Mouse (Mus musculus) liver, embryonic 14.5 days (tissue): ENCODE results near the gene Adgrl4. TPM values are rescaled to one million over a fixed set of nuclear protein-coding genes. Genes with fewer than 3 reads are reported as not detected.

ENCODE experiments used
- ATAC-seq: fragments of 200-750 bp; cut with Nextera tagmentation; 2 replicates; pipeline ENCODE4 v1.8.0; 2017; ENCODE audit warnings: moderate number of reproducible peaks, mild to moderate bottlenecking, moderate library complexity; ENCODE audit not compliant: insufficient read depth
- DNase-seq, 3 experiments: peaks; one replicate each; pipeline ENCODE4 v3.0.0-alpha.2; 2012 to 2013; ENCODE audit warnings: low read depth in 3 of 3, low spot score in 3 of 3
- H3K27ac ChIP-seq: fragments of 300-500 bp; sonication (generic); 2 replicates; pipeline ENCODE4 v1.5.1; 2014; ENCODE audit warnings: moderate library complexity, mild to moderate bottlenecking, control low read depth, inconsistent platforms
- H3K27me3 ChIP-seq: fragments of 300-500 bp; sonication (generic); 2 replicates; pipeline ENCODE4 v1.6.1; 2014; ENCODE audit warnings: mild to moderate bottlenecking, low read length, moderate library complexity; ENCODE audit not compliant: control insufficient read depth, insufficient read depth
- H3K36me3 ChIP-seq: fragments of 300-500 bp; sonication (generic); replicated peaks from 2 replicates; pipeline ENCODE4 v1.6.1; 2014; ENCODE audit warnings: low read depth; ENCODE audit not compliant: control insufficient read depth, insufficient read depth
- H3K4me1 ChIP-seq, 2 experiments: fragments of 200-500 bp in 1 of 2; fragments of 300-500 bp in 1 of 2; sonication (generic) in 1 of 2; replicated peaks; 2 replicates each; pipeline ENCODE4 v1.6.1; 2012 to 2014; ENCODE audit warnings: antibody characterized with exemption in 1 of 2, inconsistent platforms in 1 of 2, low read length in 1 of 2; ENCODE audit not compliant: control insufficient read depth in 2 of 2, insufficient read depth in 2 of 2
- H3K4me2 ChIP-seq: fragments of 300-500 bp; sonication (generic); 2 replicates; pipeline ENCODE4 v1.6.1; 2014; ENCODE audit warnings: low read depth, mild to moderate bottlenecking, control low read depth, moderate library complexity
- H3K4me3 ChIP-seq, 2 experiments: fragments of 200-500 bp in 1 of 2; fragments of 300-500 bp in 1 of 2; sonication (generic) in 1 of 2; 2 replicates each; pipeline ENCODE4 v1.5.1; 2012 to 2014; ENCODE audit warnings: low read depth in 2 of 2, low read length in 2 of 2, mild to moderate bottlenecking in 2 of 2, control low read depth in 1 of 2, inconsistent platforms in 1 of 2, moderate library complexity in 1 of 2; ENCODE audit not compliant: insufficient read depth in 1 of 2
- H3K9ac ChIP-seq: fragments of 300-500 bp; sonication (generic); replicated peaks from 2 replicates; pipeline ENCODE4 v1.6.1; 2014; ENCODE audit warnings: mild to moderate bottlenecking, control low read depth, moderate library complexity
- H3K9me3 ChIP-seq: fragments of 300-500 bp; sonication (generic); 2 replicates; pipeline ENCODE4 v1.6.1; 2016; ENCODE audit warnings: low read length, mixed read lengths; ENCODE audit not compliant: control insufficient read depth
- CTCF ChIP-seq: IDR thresholded peaks from 2 replicates; pipeline ENCODE4 v1.5.1; 2016; ENCODE audit warnings: antibody characterized with exemption, low read depth, control low read depth
- EP300 ChIP-seq: IDR thresholded peaks from 2 replicates; pipeline ENCODE4 v1.6.1; 2016; ENCODE audit warnings: antibody characterized with exemption, low read depth
- WGBS: fragments of 180-500 bp; shearing (Covaris S2); extraction: QIAGEN DNeasy Blood & Tissue Kit; methylation state at CpG from one replicate; pipeline ENCODE4 v1.1.7; 2014; ENCODE audit not compliant: insufficient replicate concordance; 5-methylcytosine and 5-hydroxymethylcytosine counted together
- polyA plus RNA-seq, 2 experiments: library from polyadenylated mRNA; depleted of rRNA in 1 of 2; stranded (reverse) in 1 of 2; unstranded in 1 of 2; fragments of >200 nt; fragmentation: Nextera tagmentation in 1 of 2; extraction: Ambion mirVana in 1 of 2; gene quantifications; 2 replicates each; pipeline versions ENCODE4 v1.2.1 to v1.2.3; 2012 to 2014

The Adgrl4 gene
- polyA plus RNA-seq, 2 experiments, result 2.0 to 6.4 TPM

GRCm38 (mm10) chr3:151556635-151557034, 118.9 kb downstream of the Adgrl4 start:
- Histone ChIP-seq H3K9ac (no peak overlapping the region), H3K36me3 (no peaks in the 10 kb centered on the region), H3K4me1 (no peaks in the 10 kb centered on the region), H3K9me3 (no peaks in the 10 kb centered on the region), H3K4me2 (no peak overlapping the region), H3K27ac (no peak overlapping the region), H3K27me3 (no peaks in the 10 kb centered on the region), H3K4me3 (no peak overlapping the region)
- 53% methylated on average over 2 of the region's 2 CpGs for WGBS
- no peak for ATAC-seq
- TF ChIP-seq EP300 (no peak), CTCF (no peak)
- DNase-seq, result no peak

- 4% methylated on average over 2 of the region's 2 CpGs for WGBS
- Histone ChIP-seq H3K36me3 (no peaks in the 10 kb centered on the region), H3K27ac (no peak overlapping the region), H3K4me2 (no peak overlapping the region), H3K4me3 (no peak overlapping the region), H3K9ac (no peak overlapping the region), H3K27me3 (no peaks in the 10 kb centered on the region), H3K9me3 (no peaks in the 10 kb centered on the region), H3K4me1 (no peaks in the 10 kb centered on the region)
- ATAC-seq (no peak), DNase-seq (no peak)
- no peak for TF ChIP-seq EP300
- no peak for TF ChIP-seq CTCF
These were observed 119.4 kb downstream of the Adgrl4 start for GRCm38 (mm10) chr3:151557125-151557524.

GRCm38 (mm10) chr3:151557607-151558006, 119.9 kb downstream of the Adgrl4 start:
- 57% methylated on average over 5 of the region's 5 CpGs for WGBS

GRCm38 (mm10) chr3:151558374-151558773, 120.7 kb downstream of the Adgrl4 start:
- 31% methylated on average over 4 of the region's 4 CpGs for WGBS
- TF ChIP-seq EP300, result no peak
- no peak for TF ChIP-seq CTCF
- Histone ChIP-seq H3K27me3 (no peaks in the 10 kb centered on the region), H3K4me1 (no peaks in the 10 kb centered on the region), H3K9me3 (no peaks in the 10 kb centered on the region), H3K27ac (no peak overlapping the region), H3K4me3 (no peak overlapping the region), H3K9ac (no peak overlapping the region), H3K4me2 (no peak overlapping the region), H3K36me3 (no peaks in the 10 kb centered on the region)
- no peak for ATAC-seq
- DNase-seq, result no peak

More at GRCm38 (mm10) chr3:151557607-151558006, 119.9 kb downstream of the Adgrl4 start:
- DNase-seq (no peak), ATAC-seq (no peak)
- Histone ChIP-seq H3K4me1 (no peaks in the 10 kb centered on the region), H3K36me3 (no peaks in the 10 kb centered on the region), H3K4me2 (no peak overlapping the region), H3K27me3 (no peaks in the 10 kb centered on the region), H3K9me3 (no peaks in the 10 kb centered on the region), H3K9ac (no peak overlapping the region), H3K4me3 (no peak overlapping the region), H3K27ac (no peak overlapping the region)
- TF ChIP-seq CTCF (no peak), EP300 (no peak)

GRCm38 (mm10) chr3:151565664-151566621, 128.3 kb downstream of the Adgrl4 start:
- H3K4me1 ChIP-seq, result no peaks in the 10 kb centered on the region
- no peak for DNase-seq
- H3K9me3 ChIP-seq, result no peaks in the 10 kb centered on the region
- H3K36me3 ChIP-seq, result no peaks in the 10 kb centered on the region
- TF ChIP-seq EP300 (no peak), CTCF (no peak)
- H3K4me2 ChIP-seq, result no peak overlapping the region
- no peak for ATAC-seq
- H3K27me3 ChIP-seq, result no peaks in the 10 kb centered on the region
- H3K27ac ChIP-seq, result no peak overlapping the region
- H3K4me3 ChIP-seq, result no peak overlapping the region
- no peak overlapping the region for H3K9ac ChIP-seq
- 62% methylated on average over 16 of the region's 16 CpGs for WGBS
